Mouse (Mus musculus): ENCODE results near the gene Nsun5.

DNA sequence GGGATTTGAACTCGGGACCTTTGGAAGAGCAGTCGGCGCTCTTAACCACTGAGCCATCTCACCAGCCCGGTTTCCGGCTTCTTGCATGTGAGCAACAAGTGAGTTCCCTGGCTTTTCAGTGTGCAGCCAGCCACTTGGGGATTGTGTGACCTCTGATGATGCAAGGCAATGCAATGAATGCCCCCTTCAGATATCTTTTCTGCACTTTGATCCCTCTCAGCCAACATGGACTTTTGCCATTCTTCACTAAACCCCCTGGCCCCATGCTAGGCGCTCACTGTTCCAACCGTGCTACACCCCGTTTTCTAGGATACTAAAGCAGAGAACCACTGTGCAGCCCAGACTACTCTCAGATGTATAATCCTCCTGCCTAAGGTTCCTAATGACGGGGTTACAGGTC lies 35.7 kb downstream of the Nsun5 start:
- TF ChIP-seq CTCF (IDR thresholded peaks at IDR 0.05; ENCODE audit: borderline replicate concordance, extremely low read depth, insufficient read depth, insufficient read length) (no peak), POLR2A (IDR thresholded peaks at IDR 0.05; ENCODE audit: borderline replicate concordance, extremely low read depth, insufficient read depth, insufficient read length, poor library complexity, severe bottlenecking) (no peak)

Measured in brain, embryonic 14.5 days (tissue).